Mouse (Mus musculus): Measurements from ENCODE around the gene Nkx1-2.

Gene Nkx1-2

DNA sequence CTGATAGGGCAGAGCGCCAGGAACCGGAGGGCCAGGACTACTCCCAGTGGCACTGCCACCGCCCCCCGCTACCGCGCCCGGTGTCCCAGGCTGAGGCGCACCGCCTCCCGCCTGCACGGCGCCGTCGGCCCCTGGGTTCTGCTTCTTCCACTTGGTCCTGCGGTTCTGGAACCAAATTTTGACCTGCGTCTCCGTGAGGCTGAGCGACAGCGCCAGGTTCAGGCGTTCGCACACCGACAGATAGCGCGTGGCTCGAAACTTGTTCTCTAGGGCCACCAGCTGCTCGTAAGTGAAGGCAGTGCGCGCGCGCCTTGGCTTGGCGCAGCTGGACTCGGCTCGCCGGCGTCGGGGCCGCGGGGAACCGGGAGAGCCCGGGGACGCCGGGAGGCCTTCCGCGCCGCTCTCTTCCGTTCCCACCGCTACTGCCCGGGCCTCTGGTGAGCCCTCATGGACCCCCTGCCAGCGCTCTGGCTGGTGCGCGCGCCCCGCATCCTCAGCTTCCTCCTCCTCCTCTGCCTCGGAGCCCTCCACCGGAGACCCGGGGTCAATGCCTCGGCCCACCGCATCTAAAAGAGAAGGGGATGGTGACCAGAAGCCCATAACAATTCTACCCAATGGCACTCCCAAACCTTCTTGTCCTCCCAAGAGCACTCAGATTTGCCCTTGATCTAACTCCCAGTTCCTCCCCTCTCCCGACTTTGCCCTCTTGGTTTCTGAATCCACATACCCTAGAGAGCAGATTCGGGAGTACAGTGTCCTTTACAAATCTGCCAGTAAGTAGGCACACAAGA lies 2.0 kb downstream of the Nkx1-2 start:
- Histone ChIP-seq H3K4me3 (replicated peaks; ENCODE audit: low read length) (peak overlapping the region; percentile 73), H3K27me3 (ENCODE audit: insufficient read depth, low read length) (peaks cover 92% of the 10 kb centered on the region), H3K36me3 (ENCODE audit: insufficient read depth, low read length) (no peaks in the 10 kb centered on the region), H3K4me1 (replicated peaks; ENCODE audit: low read depth, low read length) (peaks cover 53% of the 10 kb centered on the region), H3K9me3 (ENCODE audit: low read length) (no peaks in the 10 kb centered on the region)
- TF ChIP-seq POU5F1 (IDR thresholded peaks at IDR 0.05; ENCODE audit: borderline replicate concordance, low read length) (no peak), NANOG (IDR thresholded peaks at IDR 0.05; ENCODE audit: borderline replicate concordance, low read length) (no peak), CTCF (conservative IDR thresholded peaks at IDR 0.05; ENCODE audit: low read length) (no peak)

DNA sequence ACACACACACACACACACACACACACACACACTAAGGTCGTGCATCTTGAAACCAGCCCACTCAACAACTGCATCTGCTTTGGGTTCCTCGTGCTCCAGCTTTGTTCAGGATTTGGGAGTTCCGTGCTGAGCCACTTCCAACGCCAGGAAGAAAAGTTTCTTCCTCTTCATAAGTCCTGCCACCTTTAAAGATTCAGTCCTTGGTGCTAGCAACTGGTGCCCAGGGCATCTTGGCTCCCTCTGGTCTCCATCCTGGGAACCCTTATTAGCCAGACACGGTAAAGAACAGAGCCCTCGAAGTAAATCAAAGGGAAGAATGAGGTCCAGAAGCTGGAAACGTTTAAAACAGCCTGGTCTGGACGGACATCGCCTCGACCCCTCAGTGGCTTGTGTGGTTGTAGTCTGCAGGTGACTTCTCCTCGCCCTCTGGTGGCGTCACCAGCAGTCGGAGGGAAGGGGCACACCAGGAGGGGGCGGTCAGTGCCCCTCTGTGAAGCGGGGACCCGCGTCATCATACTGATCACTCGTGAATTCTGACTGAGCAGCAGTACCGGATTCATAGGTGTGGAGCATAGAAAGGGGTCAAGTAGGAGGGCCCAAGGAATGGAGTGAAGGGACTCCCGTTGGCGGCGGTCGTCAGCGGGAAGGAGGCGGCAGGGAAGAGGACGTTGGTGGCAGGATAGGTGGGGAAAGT lies 2.7 kb downstream of the Nkx1-2 start:
- H3K36me3 ChIP-seq (ENCODE audit: insufficient read depth, low read length), result no peaks in the 10 kb centered on the region
- peak overlapping the region; percentile 73 for H3K4me3 ChIP-seq (replicated peaks; ENCODE audit: low read length)
- peaks cover 92% of the 10 kb centered on the region for H3K27me3 ChIP-seq (ENCODE audit: insufficient read depth, low read length)
- TF ChIP-seq NANOG (IDR thresholded peaks at IDR 0.05; ENCODE audit: borderline replicate concordance, low read length), result no peak
- no peak for TF ChIP-seq POU5F1 (IDR thresholded peaks at IDR 0.05; ENCODE audit: borderline replicate concordance, low read length)
- no peak for TF ChIP-seq CTCF (conservative IDR thresholded peaks at IDR 0.05; ENCODE audit: low read length)
- H3K4me1 ChIP-seq (replicated peaks; ENCODE audit: low read depth, low read length), result peaks cover 45% of the 10 kb centered on the region
- H3K9me3 ChIP-seq (ENCODE audit: low read length), result no peaks in the 10 kb centered on the region

DNA sequence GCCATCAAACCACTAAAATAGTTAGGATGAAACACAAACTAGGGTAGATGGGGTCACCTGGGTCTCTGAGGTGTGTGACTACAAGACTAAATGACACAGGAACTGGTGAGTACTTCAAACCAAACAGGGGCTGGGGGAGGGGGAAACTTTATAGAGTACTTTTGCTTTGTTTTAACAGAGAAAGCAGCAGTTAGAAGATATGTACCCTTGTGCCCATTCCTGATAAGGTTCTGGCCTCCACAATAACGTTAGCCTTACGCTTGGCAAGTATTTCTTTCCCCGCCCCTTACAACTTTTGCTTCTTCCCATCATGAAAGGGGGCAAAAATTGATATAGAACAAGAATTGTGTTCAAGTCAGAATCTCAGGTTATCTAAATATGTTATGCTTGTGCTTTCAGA lies 3.6 kb downstream of the Nkx1-2 start:
- Histone ChIP-seq H3K4me3 (replicated peaks; ENCODE audit: low read length) (no peak overlapping the region), H3K4me1 (replicated peaks; ENCODE audit: low read depth, low read length) (peaks cover 36% of the 10 kb centered on the region), H3K9me3 (ENCODE audit: low read length) (no peaks in the 10 kb centered on the region), H3K27me3 (ENCODE audit: insufficient read depth, low read length) (peaks cover 88% of the 10 kb centered on the region), H3K36me3 (ENCODE audit: insufficient read depth, low read length) (no peaks in the 10 kb centered on the region)
- TF ChIP-seq POU5F1 (IDR thresholded peaks at IDR 0.05; ENCODE audit: borderline replicate concordance, low read length) (no peak), CTCF (conservative IDR thresholded peaks at IDR 0.05; ENCODE audit: low read length) (no peak), NANOG (IDR thresholded peaks at IDR 0.05; ENCODE audit: borderline replicate concordance, low read length) (no peak)

DNA sequence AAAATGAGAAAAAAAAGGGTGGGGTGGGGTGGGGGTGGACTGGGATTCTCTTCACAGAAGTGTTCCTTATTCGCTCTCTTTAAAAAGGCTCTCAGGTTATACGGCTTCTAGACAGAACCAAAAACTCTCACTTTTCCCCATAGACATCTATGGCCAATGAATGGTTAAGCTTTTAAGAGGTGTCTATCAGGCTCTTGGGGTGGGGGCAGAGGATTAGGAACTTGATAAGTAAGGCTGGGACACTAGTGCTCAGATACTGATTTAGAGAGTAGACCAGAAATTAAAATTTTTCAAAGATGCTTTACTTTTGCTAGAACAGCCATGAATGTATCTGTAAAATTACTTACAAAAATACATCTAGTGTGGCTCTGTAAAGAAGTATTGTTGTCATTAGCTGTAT lies 5.1 kb downstream of the Nkx1-2 start:
- TF ChIP-seq POU5F1 (IDR thresholded peaks at IDR 0.05; ENCODE audit: borderline replicate concordance, low read length), result no peak
- no peak for TF ChIP-seq NANOG (IDR thresholded peaks at IDR 0.05; ENCODE audit: borderline replicate concordance, low read length)
- TF ChIP-seq CTCF (conservative IDR thresholded peaks at IDR 0.05; ENCODE audit: low read length), result no peak
- H3K4me1 ChIP-seq (replicated peaks; ENCODE audit: low read depth, low read length), result peaks cover 23% of the 10 kb centered on the region
- H3K4me3 ChIP-seq (replicated peaks; ENCODE audit: low read length), result no peak overlapping the region
- H3K36me3 ChIP-seq (ENCODE audit: insufficient read depth, low read length), result no peaks in the 10 kb centered on the region
- no peaks in the 10 kb centered on the region for H3K9me3 ChIP-seq (ENCODE audit: low read length)
- H3K27me3 ChIP-seq (ENCODE audit: insufficient read depth, low read length), result peaks cover 74% of the 10 kb centered on the region

DNA sequence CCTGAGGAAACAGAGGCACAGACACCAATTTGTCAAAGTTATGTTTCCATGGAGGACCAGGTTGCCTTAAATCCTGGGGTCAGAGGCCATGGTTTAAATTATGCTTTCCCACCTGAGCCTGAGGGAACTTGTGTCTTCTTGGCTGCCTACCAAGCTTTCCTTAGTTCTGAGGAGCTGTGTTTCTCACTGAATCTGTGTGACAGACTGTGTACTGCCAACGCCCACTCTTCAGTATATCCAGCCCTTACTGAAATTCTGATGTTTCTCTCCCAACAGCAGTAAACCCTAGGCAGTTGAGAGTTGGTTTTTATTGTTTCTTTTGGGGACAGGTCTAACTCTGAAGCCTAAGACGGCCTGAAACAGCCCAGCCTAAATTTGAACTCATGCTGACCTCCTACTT lies 5.7 kb downstream of the Nkx1-2 start:
- H3K4me1 ChIP-seq (replicated peaks; ENCODE audit: low read depth, low read length), result peaks cover 17% of the 10 kb centered on the region
- no peaks in the 10 kb centered on the region for H3K36me3 ChIP-seq (ENCODE audit: insufficient read depth, low read length)
- peaks cover 68% of the 10 kb centered on the region for H3K27me3 ChIP-seq (ENCODE audit: insufficient read depth, low read length)
- TF ChIP-seq CTCF (conservative IDR thresholded peaks at IDR 0.05; ENCODE audit: low read length) (no peak), POU5F1 (IDR thresholded peaks at IDR 0.05; ENCODE audit: borderline replicate concordance, low read length) (no peak), NANOG (IDR thresholded peaks at IDR 0.05; ENCODE audit: borderline replicate concordance, low read length) (no peak)
- no peaks in the 10 kb centered on the region for H3K9me3 ChIP-seq (ENCODE audit: low read length)
- H3K4me3 ChIP-seq (replicated peaks; ENCODE audit: low read length), result no peak overlapping the region

DNA sequence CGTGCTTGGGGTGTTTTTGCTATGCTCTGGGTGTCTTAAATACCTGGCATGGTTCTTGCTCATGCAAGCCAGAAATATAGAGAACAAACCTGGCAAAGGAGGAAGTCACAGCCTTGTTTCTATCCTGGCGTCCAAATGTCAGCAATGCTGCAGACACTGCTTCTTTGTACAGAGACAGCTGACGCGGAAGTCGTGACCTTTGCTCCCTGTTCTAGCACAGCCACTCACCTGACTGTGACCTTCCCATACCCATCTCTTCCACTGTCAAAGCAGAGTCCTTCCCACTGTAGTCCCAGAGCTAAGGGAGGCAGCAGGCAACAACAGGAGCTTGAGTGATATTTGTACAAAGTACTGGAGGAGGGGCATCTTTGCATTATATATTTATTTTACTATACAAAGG lies 9.8 kb downstream of the Nkx1-2 start:
- H3K9me3 ChIP-seq (ENCODE audit: low read length), result no peaks in the 10 kb centered on the region
- no peaks in the 10 kb centered on the region for H3K36me3 ChIP-seq (ENCODE audit: insufficient read depth, low read length)
- H3K4me1 ChIP-seq (replicated peaks; ENCODE audit: low read depth, low read length), result 0 out of 2 replicates have a peak, but pooled peaks cover 4% of the 10 kb centered on the region
- H3K4me3 ChIP-seq (replicated peaks; ENCODE audit: low read length), result no peak overlapping the region
- TF ChIP-seq POU5F1 (IDR thresholded peaks at IDR 0.05; ENCODE audit: borderline replicate concordance, low read length) (no peak), NANOG (IDR thresholded peaks at IDR 0.05; ENCODE audit: borderline replicate concordance, low read length) (no peak), CTCF (conservative IDR thresholded peaks at IDR 0.05; ENCODE audit: low read length) (no peak)
- peaks cover 30% of the 10 kb centered on the region for H3K27me3 ChIP-seq (ENCODE audit: insufficient read depth, low read length)

DNA sequence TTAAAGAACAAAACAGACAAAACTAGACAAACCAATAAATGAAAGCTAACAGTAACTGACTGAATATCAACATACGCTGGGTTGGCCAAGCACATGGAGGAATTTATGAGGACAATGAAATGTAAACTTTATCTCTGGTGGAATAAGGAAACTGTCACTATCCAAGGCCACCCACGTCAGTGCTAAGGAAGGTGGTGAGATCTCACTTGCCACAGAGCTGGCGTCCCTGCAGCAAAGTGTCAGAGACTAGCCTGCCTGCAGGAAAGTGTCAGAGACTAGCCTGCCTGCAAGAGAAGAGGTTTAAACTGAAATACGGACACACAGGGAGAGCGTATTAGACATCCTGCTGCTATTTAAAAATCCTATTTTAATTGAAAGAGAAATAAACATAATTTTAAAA lies 12.3 kb downstream of the Nkx1-2 start:
- TF ChIP-seq NANOG (IDR thresholded peaks at IDR 0.05; ENCODE audit: borderline replicate concordance, low read length) (no peak), CTCF (conservative IDR thresholded peaks at IDR 0.05; ENCODE audit: low read length) (no peak), POU5F1 (IDR thresholded peaks at IDR 0.05; ENCODE audit: borderline replicate concordance, low read length) (no peak)
- no peaks in the 10 kb centered on the region for H3K9me3 ChIP-seq (ENCODE audit: low read length)
- H3K27me3 ChIP-seq (ENCODE audit: insufficient read depth, low read length), result peaks cover 25% of the 10 kb centered on the region
- H3K4me3 ChIP-seq (replicated peaks; ENCODE audit: low read length), result no peak overlapping the region
- 0 out of 2 replicates have a peak, but pooled peaks cover 4% of the 10 kb centered on the region for H3K4me1 ChIP-seq (replicated peaks; ENCODE audit: low read depth, low read length)
- no peaks in the 10 kb centered on the region for H3K36me3 ChIP-seq (ENCODE audit: insufficient read depth, low read length)

DNA sequence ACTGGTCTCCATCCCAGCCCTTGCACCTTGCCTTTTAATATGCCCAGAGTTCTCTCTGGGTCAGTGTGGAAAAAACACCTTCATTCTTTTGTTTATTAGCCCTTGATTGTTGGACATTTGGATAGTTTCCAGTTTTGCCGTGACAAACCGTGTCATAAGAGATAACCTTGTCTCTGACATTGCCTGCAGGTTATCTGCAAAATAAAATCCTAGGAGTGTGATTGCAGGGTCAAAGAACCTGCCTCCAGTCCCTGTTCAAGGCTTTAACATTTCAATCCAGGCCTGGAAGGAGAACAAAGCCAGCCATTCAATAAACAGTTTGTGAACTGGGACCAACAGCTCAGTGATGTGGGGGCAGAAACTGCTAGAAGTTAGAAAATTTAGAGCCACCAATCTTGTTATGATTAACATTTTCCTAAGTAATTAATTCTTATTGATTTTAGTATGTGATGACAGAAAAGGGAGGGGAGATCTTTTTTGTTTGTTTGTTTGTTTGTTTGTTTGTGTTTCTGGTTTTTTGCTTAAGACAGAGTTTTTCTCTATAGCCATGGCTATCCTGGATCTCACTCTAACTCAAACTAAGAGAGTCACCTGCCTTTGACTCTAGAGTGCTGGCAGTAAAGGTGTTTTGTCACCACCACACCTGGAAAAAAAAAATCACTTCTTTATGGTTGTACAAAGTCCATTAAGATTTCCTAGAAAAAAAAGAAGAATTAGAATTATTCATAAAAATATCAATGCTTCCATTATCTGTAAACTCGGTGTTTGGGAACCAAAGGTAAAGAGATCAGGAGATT lies 13.5 kb downstream of the Nkx1-2 start:
- Histone ChIP-seq H3K27me3 (ENCODE audit: insufficient read depth, low read length) (peaks cover 17% of the 10 kb centered on the region), H3K9me3 (ENCODE audit: low read length) (no peaks in the 10 kb centered on the region), H3K4me3 (replicated peaks; ENCODE audit: low read length) (no peak overlapping the region), H3K4me1 (replicated peaks; ENCODE audit: low read depth, low read length) (0 out of 2 replicates have a peak, but pooled peaks cover 4% of the 10 kb centered on the region), H3K36me3 (ENCODE audit: insufficient read depth, low read length) (no peaks in the 10 kb centered on the region)
- no peak for TF ChIP-seq CTCF (conservative IDR thresholded peaks at IDR 0.05; ENCODE audit: low read length)
- no peak for TF ChIP-seq NANOG (IDR thresholded peaks at IDR 0.05; ENCODE audit: borderline replicate concordance, low read length)
- TF ChIP-seq POU5F1 (IDR thresholded peaks at IDR 0.05; ENCODE audit: borderline replicate concordance, low read length), result no peak
